Mouse (Mus musculus) layer of hippocampus, postnatal 10 days (tissue): ENCODE measurements around the gene Pah. TPM values are rescaled to one million over a fixed set of nuclear protein-coding genes. Genes with fewer than 3 reads are reported as not detected.

Experiments used
- DNase-seq, 2 experiments: peaks; one replicate each; pipeline ENCODE4 v3.0.0; 2021; ENCODE audit warnings: low spot score in 2 of 2
- total RNA-seq, 2 experiments: library from RNA; stranded (reverse); gene quantifications; 2 replicates each; pipeline ENCODE4 v1.2.3; 2021

The Pah gene
- total RNA-seq, 2 experiments from 2014 or later: not detected

DNA sequence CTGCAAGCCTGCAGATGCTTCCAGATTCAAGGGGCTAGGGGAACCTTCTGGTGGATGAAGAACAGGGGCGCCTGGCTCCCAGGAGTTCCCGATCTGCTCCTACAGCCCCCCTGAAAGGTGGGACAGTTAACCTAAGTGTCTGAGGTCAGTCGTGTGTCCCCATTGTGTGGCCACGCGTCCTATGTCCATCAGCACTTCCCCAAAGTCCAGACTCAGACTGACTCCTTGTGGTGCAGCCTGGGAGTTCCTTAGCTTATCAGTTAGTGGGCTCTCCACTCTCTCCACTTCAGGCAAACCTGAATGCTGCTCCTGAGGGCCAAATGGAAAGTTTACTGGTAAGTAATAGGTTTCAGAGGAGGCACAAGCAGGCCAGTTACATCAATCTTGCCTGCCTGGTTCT is 19.3 kb upstream of the Pah start:
- DNase-seq: no peak

DNA sequence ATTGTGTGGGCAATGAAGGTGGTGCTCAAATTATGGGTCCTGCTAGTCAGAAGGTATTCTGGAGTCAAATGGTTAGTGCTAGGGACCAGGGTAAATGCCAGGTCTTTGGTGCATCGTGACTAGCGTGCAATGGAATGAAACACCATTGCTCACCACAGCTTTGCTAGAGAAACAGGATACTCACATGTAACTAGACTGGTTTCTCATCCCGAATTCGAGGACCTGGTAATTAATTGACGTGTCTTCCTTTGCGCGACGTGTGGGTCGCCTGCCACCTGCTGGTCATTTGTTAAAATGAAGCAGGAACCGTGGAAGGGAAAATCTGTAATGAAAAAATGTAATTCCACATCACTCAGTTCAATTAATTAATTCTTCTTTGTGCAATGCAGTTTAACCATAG is 17.6 kb upstream of the Pah start:
- DNase-seq: peak; percentile 76 to 82

DNA sequence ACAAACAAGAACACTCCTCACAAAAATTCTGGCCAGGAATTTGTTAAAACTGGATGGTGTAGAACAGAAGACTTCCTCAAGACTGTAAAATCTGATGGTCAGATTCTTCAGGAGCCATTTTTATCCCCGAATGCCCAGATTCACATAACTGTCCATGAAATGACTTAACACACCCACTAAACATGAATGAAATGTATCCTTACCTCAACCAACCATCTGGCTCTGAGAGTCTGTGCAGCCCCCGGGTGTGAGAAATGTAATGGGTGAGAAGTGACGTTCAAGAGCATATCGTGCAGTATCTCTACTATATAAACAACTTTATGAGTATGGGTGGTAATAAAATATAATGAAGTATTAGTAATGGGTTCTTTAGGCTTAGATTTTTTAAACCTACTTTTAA is 13.0 kb upstream of the Pah start:
- DNase-seq: no peak

DNA sequence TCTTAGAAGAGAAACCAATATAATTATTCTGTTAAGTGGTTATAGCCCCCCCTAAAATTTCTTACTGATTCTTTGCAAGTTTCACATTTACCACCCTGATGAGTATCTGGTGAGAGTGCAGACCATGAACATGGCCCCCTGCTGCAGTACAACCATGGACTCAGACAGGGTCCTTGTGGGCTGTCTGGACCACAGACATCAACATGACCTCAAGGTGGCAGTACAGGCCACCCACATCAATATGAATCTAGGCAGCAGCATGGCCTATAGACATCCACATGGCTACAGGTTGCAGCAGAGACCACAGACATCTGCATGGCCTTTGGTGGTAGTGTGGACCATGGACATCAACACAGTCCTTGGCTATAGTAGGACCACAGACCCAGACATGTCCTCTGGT is 8.5 kb upstream of the Pah start:
- no peak for DNase-seq

DNA sequence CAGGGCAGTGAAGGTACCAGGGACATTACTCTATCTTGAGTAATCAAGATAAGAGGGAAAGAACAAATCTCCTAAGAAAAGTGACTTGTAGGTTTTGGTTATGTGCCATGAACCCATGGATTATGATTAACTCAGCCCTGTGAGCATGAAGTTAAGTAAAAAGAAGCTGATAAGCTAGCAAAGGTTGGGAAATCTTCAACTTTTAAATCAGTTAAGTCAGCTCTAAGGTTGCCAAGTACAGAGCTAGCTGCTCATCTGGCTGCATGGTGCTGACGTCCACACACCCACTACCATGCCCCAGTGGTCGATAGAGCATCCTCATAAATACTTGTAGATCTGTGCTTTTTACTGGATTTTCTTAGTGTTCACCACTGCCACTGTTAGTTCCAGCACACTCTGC is 3.0 kb upstream of the Pah start:
- no peak for DNase-seq

DNA sequence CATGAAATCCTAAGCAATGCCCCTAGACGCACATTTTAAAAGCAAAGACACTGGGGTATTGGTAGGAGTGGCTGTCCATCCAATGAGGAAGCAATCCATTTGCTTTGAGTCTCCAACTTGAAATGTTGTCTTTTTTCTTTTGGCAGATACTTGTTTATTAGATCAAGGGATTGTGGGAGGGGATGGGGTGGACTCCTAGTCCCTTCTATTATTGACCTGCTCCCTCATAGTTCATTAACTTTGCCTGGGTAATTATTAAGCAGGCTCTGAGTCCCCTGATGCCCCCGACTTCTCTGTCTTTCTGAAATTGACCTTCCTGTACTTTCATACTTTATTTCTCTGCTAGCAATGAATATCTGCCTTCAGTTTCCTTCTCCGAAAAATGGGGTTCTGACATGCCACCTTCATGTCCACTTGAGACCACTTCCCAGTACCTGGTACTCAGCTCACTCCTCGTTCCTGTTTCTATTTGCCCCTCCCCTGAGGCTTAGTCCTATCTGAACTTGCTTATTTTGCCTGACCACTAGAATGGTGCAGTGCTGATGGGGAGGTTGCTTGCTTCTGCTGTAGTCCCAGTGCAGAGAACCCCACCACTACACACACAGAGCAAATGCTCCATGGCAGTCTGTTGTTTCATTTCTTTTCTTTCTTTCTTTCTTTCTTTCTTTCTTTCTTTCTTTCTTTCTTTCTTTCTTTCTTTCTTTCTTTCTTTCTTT is 1.0 kb upstream of the Pah start:
- no peak for DNase-seq

DNA sequence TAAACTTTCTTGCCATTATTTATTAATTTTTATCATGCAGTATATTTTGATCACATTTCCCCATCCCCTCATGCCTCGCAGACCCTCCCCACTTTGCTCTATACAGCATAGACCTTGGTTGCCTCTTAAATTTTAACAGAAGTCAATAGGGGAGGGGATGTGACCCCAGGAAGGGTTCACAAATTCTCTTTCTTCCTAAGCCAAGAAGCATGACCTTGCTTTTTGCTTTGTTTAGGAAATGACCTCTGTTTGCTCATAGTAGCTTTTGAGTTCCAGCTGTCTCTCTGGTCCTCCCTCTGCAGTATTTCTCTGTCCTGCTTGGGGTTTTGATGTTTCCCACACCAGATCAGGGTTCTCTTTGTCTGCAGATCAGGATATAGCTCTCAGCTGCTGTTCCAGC is 12.6 kb downstream of the Pah start:
- no peak for DNase-seq

DNA sequence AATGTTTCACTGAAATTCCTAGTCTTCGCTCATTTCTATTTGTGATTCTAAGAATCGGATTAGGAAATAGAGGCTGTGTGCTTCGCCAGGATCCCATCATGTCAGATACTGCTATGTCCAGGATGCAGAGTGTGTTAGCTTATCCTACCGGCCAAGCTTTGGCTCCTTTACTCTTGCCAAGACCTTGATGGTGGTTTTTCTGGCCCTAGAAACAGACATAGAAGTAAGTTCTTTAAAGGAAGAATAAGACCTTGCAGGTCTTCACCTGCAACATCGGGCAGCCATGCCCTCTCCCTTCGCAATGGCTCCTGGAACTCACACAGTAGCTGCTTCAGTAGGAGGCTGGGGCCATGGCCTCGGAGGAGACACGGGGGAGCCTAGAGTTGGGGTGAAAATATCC is 24.2 kb downstream of the Pah start:
- DNase-seq: no peak

DNA sequence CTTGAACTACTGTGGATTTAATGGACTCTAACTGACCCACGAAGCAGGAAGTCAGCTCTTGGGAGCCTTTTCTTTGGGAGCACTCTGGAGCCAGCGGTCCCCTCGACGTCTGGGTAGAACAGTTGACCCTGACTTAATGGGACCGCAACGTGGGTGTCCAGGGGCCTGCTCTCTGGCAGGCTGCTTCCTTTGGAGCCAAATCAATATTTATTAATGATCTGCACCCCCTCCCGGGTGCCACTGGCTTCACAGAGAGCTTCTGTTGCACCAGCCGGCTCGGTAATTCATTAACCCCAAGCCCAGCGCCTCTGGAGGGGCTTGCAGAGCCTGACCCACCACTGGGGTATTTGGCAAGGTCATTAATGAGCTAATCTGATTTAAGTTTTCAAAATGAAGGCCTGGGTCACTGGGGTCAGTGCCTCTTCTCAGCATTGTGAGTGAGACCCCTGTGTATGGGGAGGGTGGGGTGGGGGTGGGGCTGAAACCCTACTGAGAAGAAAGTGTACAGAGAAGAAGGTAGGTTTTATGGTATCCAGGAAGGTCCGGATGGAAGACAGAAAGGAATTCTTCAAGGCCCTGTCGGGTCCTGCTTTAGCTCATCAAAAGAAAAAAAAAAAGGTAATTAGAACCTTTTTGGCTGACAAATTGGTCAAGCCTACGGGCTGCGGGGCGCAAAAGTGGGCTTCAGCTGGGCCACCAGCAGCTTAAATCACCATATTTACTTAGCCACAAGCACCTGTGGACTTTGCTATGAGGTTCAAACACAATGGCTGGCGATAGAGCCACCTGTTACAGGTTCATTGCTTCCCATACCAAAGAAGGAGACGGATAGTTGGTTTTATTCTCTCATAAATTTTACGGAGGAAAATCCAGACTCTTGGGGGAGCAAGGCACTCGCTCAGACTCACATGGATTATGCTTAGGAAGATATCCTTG is 25.0 kb downstream of the Pah start:
- DNase-seq: no peak

DNA sequence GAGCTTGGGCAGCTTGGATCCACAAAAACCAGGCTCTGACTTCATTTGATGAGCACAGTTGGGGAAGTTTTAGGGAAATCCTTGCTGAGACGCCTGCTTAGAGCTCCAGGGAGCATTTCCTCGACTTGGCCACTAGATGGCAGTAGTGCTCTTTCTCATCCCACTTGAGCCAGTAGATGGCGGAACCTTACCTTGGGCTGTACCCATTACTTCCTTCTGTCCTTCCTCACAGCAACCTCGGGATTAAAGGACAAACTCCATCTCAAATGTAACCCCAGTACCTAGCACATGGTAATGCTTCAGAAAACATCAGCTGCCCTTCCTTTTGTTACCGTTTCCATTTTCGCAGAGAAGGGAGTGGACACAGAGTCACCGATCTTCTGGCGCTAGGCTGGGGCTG is 31.1 kb downstream of the Pah start:
- DNase-seq: peak; percentile 60 to 66

DNA sequence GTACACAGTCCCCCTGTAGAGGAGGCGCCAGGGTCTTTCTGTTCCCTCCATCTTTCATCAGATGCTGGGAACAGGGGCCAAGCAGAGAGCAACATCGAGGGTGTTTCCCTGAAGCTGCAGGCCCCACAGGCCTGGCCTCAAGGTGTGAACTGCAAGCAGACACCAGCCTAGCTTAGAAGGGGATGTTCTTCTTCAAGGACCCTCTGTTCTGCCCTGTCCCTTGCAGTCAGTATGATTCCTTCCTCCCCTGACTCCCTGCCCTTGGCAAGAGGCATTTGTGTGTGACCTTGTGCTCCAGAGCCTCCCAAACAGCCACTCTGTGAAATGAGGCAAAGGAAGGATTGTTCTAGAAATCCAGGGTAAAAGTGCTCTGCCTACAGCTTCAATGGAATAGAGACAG is 34.8 kb downstream of the Pah start:
- no peak for DNase-seq

DNA sequence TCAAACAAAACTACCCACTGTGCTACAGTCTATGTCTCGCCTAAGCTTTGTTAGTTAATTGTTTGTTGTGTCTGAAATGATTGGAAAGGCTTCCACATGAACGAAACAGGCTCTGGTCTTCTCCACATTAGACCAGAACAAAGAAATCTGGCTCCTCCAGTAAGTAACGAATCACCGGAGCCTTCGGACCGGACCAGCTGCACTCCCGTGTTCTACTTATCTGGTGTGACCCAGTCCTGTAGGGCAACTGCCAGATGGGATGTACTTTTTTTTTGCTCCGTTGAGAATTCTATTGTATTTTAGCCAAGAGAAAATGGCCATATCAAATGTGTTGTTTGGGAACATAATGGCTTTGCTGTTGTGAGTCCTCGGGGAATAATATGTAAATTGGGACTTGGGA is 42.2 kb downstream of the Pah start:
- DNase-seq: no peak

DNA sequence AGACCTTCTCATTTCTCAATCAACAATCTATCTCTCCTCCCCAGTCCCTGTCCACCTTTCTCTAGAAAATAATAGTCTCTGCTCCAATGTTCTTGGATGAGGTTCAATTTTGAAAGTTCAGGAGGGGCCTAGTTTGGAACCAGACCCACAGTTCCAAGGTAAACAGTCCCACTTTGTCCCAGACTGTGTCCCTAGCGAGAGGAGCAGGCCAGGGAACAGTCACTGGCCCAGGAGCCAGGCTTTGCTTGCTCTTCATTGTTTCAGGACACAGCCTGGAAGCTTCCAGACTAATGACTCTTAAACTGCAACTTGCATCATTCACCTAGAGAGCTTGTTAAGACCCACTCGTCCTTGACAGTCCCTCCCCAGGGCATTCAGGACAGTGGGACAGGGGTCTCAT is 44.1 kb downstream of the Pah start:
- DNase-seq: no peak

DNA sequence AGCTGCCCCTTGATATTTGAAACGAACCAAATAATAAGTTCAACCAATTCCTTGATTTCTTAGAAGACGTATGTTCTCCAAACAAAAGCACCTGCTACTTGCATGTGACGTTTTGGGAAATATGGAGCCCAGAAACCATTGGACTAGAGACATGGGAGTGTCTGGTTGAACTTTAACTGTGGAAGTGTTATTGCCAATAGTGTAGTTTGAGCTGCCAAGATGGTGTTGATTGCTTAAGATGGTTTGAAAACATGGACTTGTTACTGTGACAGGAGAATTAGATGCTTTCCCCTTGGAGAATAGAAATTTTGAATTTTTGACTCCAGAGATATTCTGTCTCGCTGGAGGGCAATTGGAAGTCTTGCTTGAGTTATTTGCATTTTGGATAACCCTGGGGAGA is 50.9 kb downstream of the Pah start:
- no peak for DNase-seq

DNA sequence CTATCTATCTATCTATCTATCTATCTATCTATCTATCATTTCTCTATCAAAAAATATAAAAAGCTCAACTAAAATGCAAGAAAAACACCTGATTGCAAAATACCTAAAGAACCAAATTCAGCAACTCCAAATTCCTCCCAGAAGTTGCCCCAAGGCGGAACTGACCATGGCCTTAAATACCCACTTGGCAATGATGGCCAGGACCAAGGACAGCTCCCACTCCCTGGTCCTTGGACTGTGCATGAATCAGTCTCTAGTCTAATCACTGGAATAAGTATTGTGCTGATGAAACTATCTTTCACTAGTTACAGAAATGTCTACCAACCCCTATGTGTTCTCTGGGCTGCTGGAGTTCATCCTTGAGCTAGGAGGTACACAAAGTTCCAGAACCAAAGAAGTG is 65.1 kb downstream of the Pah start:
- DNase-seq: no peak

DNA sequence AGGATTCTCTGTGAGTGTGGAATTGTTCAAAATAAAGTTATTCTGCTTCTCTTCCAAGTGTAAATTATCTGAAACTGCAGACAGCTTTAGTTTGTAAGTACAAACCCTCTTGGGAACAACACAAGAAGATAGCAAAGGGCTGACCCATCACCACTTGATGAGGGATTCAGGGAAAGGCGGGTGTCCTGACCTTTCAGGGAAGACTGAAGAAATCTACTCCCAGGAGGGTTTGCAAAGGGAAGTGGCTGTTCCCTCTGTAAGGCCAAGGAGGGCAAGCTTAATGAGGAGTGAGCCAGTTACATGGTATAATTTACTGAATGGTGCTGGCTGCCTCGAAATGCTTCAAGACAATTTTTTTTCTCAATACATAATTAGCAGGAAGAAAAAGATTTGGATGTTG is 72.3 kb downstream of the Pah start:
- no peak for DNase-seq

DNA sequence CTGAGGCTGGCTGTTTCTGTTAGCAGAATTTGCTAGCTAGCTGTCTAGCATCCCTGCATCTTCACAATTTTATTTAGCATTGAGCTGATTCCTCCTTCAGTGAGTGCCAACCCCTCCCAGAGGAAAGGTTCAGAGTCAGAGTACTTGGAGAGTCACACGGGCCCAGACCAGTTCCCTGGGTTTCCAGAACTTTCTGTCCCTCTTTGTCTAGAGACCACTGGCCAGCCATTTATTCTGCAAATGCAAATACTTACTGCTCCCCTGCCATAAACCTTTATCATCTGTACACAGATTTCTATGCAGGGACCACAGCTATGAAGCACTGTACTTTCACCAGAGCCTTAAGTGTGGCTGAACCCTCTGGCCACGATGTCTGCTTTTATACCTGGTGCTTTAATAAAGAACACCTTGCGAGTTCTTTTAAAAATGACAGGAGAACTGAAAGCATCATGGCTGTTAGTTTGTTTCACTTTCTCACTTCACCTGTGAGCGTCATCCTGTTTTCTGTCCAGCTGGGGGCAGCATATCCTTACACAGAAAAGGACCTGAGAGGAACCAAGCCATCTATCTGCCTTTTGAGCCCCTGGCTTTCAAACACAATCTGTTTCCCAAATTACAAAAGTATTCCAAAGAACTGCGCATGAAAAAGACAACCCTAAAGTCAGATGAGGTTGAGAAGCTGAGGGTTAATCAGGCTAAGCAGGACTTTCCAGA is 74.9 kb downstream of the Pah start:
- peak; percentile 46 to 62 for DNase-seq

DNA sequence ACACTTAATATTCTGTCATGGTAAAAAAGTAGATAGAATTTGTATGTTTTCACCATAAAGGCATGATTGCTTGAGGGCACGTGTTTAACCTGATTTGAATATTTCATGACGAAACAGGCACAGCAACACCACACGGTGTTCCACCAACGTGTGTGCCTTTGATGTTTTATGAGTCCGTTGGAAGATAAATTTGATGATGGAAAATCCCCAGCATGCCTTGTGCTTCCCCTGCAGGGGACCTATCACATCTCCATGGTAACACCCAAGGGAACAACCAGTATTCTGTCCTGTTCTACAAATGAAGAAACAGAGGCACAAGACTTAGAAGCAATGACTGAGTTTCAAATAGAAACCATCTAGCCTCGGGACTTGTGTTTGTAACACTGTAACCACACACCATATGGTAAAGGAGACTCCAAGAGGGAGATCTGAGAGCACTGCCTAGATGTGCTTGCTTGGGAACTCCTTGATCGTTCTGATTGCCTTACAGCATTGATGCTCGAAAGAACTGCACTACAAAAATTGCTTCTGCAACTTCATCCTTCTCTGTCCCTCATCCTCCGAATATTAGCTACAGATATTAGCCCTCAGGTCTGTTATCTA is 75.6 kb downstream of the Pah start:
- DNase-seq: peak; percentile 5 to 13

DNA sequence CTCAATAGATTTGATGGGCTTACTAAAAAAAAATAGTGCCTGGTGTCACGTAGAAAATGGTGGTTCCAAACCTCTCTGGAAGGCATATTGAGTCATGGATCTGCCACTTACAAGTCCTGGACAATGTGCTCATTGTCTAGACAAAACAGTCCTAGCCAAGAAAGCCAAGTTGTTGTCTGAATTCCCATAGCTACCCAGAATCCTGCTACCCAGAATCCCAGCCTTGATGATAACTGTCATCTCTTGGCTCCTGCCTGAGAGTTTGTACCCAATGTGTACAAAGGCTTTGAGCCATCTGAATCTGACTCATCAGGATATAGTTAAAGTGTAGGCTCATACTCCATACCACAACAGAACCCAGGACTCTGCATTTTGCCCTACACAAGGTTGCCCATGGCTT is 80.6 kb downstream of the Pah start:
- DNase-seq: no peak

DNA sequence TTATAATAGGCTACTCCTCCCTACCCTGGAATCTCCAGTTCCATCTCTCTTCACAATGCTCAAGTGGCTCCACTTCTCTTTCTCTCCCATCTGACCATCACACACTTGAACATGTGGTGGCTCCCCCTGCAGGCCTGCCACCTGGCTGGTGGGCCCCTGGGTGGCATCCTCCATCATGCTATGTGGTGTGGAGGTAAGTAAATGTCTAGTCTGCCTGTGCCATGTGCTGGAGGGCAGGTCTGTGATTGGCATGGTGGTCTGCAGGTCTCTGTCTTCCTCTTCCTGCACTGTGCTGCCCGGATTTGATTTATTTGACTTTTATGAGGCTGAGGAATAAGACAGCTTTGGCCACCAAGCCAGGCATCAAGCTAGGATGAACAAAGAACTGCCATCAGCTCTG is 103.6 kb downstream of the Pah start:
- DNase-seq: no peak
